Mouse (Mus musculus) naive thymus-derived CD4-positive, alpha-beta T cell, adult 2 months (primary cell): Measurements from ENCODE around the gene Wnt6.

Experiments used
- DNase-seq: peaks from one replicate; pipeline ENCODE4 v3.0.0-alpha.2; 2011; ENCODE audit warnings: low read depth

Gene Wnt6

DNA sequence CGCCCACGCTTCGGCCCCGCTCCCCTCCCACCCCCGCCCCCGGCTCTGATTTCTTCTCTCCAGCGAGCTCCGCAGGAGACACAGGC lies at the start of gene Wnt6:
TSS of gene Wnt6 (plus strand) at position 48 of the 86 bp plus-strand sequence.
- no peak for DNase-seq

DNA sequence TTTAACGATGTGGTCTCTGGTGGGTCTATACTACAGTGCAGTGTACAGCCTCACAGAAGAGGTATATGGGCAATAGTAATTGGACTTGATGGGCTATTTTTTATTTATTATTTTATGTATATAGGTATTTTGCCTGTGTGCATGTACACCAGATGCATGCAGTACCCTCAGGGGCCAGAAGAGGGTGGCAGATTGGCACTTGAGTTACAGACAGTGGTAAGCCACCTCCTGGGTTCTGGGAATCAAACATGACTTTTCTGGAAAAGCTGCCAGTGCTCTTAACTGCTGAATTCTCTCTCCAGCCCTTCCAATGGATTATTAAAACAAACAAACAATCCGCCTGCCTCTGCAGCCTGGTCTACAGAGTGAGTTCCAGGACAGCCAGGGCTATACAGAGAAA lies 47.9 kb upstream of the Wnt6 start:
- no peak for DNase-seq

DNA sequence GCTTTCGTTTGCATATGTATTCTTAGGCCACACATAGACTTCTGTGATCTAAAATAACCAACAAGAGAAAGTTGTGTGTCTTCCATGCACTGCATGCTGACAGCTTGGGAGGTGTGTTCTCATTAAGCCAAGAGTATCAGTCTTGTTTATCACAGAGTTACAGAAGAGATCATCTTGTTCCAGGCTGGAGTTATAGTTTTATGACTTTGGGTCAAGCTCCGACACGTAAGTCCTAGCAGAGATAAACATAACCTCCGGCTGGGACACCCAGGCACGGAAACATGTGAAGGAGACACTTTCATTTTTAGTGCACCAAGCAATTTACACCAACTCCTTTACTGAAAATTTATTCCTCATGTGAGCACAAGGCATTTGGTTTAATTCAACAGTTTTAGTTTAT lies 45.6 kb upstream of the Wnt6 start:
- DNase-seq = no peak

DNA sequence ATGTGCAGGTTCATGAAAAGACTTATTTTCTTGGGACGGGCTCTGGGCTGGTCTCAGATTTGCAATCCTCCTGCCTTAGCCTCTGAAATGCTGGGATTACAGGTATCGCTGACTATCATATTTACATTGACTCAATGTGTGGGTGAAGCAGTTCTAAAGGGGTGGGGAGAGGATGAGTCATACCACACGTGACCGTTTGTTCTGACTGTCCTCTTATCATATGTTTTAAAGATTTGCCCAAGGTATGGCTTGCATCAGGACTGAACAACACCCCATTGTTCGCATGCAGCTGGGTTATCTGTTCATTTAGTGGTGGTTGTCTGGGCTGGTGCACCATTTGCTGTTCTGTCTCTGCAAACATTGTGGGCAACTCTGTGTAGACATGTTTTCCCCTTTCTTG lies 45.0 kb upstream of the Wnt6 start:
- no peak for DNase-seq

DNA sequence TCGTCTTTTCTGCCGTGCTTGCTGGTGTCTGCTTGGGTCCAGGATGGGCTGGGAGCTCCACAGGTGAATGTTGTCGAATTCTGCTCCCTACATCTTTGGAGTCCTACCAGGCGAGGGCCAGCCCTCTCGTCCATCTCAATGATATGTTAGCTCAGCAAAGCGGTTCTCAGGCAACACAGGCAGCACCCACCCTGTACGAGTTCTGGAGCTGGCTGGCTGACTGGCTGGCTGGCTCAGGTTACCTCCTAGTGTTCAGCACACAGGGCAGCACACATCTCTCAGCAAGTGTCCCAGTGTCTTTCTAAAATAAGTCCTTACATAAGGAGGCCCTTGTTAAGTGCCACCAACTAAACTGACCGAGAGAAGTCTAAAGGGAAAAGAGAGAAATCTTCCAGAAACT lies 43.2 kb upstream of the Wnt6 start:
- DNase-seq = no peak

DNA sequence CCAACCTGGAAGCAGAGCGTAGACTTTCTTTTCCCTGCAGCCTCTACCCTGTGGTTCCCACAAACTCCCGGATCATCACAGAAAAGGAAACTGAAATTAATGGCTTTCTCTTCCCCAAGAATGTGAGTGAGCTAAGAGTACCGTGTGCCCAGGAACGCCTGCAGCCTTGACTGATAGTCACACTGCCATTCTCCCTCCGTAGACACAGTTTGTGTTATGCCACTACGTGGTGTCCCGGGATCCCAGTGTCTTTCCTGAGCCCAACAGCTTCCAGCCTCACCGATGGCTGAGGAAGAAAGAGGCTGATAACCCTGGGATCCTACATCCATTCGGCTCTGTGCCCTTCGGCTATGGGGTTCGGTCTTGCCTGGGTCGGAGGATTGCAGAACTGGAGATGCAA lies 34.7 kb upstream of the Wnt6 start:
- DNase-seq = no peak

GRCm38 (mm10) chr1:74737500-74737899 lies 34.2 kb upstream of the Wnt6 start:
- no peak for DNase-seq

DNA sequence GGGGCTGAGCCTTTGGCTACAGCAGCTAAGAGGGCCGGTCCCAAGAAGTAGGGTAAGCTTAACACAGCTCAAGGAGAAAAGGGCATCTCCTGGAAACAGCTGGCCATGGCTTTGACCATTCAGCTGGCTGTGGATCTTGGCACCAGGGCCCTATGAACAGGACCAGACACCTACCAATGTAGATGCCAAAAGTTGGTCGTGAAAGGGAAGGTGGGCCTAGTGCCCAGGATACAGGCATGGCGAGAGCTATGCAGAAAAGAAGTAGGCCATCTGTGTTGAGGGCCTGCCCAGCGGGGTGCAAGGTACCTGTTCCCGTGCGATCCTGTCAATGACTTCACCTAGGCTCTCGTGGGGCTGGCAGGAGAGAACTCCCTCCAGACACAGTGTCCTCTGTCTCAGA lies 30.8 kb upstream of the Wnt6 start:
- no peak for DNase-seq

- no peak for DNase-seq
These were observed 24.4 kb upstream of the Wnt6 start for GRCm38 (mm10) chr1:74747335-74747734.

- peak; percentile 21 for DNase-seq
These were observed 22.9 kb upstream of the Wnt6 start, which contains the start of gene Prkag3 for GRCm38 (mm10) chr1:74748643-74749271. Gene Prkag3 (minus strand): TSS chr1:74749221.

DNA sequence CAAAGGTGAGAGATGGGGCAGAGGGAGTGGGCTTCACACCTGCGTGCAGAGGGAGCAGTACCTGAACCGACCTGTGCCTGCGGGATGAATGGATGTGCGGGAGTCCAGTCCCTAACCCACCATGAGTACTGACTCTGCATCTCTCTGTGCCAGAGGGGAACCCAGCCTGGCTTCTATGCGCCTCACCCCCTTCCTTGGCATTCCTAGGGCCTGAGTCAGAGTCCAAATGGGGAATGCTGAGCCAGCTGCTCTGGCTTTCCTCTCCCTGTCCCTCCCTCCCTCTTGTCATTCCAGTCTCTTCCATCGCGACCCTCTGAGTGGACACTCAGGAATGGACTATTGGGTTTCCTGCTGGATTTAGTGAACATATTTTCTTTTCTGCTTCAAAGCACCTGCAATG lies 22.4 kb upstream of the Wnt6 start:
- DNase-seq = no peak

- DNase-seq = no peak
These were observed 21.0 kb upstream of the Wnt6 start for GRCm38 (mm10) chr1:74750683-74751082.

GRCm38 (mm10) chr1:74752150-74752549 lies 19.5 kb upstream of the Wnt6 start:
- DNase-seq = no peak

DNA sequence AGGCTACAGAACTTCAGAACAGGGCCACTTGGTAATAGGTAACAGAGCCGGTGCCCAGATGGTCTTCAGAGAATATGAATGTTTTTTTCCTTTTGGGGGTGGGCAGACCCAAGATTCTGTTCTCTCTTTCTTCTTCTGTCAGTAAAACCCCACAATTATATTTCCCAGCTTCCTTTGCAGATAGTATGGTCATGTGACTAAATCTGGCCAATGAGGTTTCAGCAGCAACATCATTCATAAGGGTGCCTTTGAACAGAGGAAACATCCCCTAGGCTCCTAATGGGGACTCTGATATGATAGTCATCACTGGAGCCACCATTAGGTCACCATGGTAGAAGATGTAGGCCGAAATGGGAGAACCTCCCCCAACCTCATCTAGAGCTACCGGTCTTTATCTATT lies 18.9 kb upstream of the Wnt6 start:
- no peak for DNase-seq

- DNase-seq = no peak
These were observed 18.3 kb upstream of the Wnt6 start for GRCm38 (mm10) chr1:74753266-74753974.

DNA sequence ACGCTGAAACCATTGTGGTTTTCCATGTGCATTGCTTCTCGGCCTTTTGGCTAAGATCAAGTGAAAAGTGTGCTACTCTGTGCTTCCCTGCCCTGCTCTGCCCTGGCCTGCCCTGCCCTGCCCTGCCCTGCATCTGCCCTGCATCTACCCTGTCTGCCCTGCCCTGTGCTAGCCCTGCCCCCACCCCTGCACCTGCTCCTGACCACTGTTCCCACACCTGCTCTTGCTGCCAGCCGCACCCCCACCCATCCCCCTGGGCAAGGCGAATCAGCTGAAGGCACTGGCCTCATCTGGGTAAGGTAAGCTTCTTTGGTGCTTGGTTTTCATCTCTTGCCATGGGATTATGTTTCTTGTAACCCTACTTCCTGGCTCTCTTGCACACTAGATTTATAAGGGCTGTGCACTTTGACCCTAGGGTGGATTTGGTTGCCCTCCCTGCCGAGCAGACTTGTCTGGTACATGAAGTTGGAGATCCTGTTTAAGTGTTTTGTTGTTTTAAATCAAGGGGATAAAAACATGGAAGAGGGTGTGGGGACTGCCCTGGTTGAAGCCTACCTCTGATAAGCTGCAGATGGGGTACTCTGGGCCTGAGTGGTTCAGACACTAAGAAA lies 17.4 kb upstream of the Wnt6 start:
- no peak for DNase-seq

GRCm38 (mm10) chr1:74759773-74760172 lies 11.9 kb upstream of the Wnt6 start:
- no peak for DNase-seq

- DNase-seq = peak; percentile 64
These were observed 8.6 kb upstream of the Wnt6 start for GRCm38 (mm10) chr1:74763081-74763480.

GRCm38 (mm10) chr1:74770727-74771466 lies 795 bp upstream of the Wnt6 start:
- DNase-seq = no peak

DNA sequence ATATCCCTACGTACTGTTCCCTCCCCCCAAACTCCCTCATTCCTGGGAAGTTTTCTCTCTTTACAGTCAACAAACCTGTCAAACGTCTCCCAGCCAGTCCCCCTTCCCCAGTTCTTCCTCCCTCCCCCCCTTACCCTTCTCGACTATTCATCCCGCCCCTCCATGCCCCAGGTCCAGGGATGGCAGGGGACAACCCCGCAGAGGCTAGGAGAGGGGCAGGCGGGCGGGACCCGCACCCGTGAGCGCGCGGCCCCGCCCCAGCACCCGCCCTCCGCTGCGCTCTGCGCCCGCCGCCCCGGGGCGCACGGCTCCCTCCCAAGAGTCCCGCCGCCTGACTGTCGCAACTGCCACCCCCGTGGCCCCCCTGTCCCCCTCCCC lies 236 bp upstream of the Wnt6 start:
- no peak for DNase-seq

GRCm38 (mm10) chr1:74771931-74772620 lies 384 bp downstream of the Wnt6 start:
- no peak for DNase-seq

- peak; percentile 28 for DNase-seq
These were observed 1.4 kb downstream of the Wnt6 start for GRCm38 (mm10) chr1:74773136-74773535.

DNA sequence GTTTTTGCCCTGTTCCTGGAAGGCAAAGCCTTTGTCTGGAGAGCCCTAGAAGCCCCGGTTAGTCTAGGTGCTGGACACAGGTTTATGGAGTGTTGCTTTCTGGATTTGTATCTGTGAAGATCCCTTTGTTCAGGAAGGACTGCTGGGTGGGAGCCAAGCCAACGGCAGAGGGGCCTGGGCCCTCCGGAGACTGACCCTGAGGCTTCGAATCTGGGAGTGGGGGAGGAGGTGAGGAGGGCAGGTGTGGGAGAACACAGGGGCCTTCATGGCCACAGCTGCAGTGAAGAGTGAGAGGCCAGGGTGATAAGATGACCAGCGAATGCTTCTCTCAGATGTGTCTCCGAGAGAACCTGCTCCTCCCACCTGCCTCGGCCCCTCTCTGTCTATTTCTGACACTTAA lies 2.4 kb downstream of the Wnt6 start:
- no peak for DNase-seq
